Mouse (Mus musculus): ENCODE data around the gene Gda.

The Gda gene

DNA sequence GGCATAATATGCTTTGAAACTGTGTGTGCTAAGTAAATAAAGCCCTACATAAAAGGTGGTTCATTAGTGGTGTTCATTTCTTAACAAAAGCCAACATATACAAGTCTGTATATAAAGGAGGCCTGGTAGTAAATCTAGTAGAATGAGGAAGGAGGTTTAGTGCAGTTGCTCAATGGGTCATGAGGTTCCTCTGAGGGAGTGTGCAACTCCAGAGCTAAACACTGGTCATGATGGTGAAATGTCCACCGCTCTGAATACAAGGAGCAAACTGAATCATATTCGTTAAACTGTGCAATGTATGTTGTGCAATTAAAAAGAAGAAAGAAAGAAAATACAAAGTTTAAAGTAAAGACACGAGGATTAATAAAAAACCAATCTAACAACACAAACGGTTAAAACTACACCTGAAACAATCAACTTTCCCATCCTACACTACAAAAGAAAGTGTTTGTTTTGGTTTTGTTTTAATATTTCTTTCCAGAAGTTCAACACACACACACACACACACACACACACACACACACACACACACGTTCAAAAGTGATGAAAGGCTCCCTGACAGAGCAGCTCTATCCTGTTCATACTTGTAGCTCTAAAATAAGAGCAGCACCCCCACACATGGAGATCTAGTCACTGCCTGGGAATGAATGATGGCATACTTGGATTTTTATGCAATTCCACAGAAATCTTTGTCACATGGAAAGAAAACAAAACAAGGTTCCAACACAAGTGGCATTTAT, 11.9 kb downstream of the Gda start:
- DNase-seq (ENCODE audit: extremely low read depth, low read depth, low spot score): peak; percentile 68

DNA sequence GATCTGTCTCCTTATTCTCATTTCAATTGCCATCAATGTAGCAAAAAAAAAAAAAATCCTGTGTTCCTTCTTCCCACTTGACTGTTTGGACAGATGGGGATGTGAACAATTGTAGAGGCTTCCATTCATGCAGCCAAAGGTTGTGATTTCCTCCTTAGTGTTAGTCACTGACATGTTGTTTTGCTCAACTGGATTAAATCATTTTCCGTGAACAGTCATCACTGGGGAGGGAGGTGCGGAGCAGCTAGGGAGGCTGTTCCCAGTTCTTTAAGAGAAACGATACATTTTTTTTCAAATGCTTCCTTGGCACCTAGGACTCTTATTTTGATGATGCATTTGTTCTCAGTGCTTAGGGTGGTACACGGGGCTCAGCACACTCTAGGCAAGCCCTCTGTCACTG, 15.8 kb downstream of the Gda start:
- DNase-seq (ENCODE audit: extremely low read depth, low read depth, low spot score): no peak

DNA sequence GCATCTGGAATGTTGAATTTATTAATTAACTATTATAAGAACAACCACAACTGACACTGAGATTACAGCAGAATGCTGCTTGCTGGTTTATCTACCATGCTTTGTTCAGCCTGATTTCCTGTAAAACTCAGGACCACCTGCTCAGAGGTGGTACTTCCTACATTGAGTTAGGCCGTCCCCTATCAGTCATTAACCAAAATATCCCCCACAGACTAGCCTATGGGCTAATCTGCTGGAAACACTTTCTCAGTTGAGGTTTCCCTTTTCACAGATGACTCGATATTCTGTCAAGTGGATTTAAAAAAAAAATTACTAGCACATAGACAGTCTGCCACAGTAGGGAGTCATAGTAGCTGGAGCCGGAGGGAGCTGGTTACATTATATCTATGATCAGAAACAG, 31.5 kb downstream of the Gda start:
- no peak for DNase-seq (ENCODE audit: extremely low read depth, low read depth, low spot score)

DNA sequence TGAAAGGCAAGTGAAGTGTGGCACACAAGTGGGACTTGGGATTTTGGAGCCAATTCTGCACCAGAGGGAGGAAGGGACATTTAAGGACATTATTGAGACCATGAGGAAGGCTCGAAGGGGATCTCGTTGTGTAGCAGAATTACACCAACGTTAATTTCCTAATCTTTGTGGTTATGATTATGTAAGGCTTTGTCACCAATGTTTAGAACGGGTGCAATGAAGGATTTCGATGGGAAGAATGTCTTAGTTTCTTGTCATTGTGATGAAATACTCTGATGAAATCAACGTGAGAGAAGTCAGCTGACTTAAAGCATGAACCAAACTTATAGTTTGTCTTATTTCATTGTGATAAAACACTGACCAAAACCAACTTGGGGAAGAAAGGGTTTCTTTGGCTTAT, 32.4 kb downstream of the Gda start:
- DNase-seq (ENCODE audit: extremely low read depth, low read depth, low spot score): peak; percentile 47

DNA sequence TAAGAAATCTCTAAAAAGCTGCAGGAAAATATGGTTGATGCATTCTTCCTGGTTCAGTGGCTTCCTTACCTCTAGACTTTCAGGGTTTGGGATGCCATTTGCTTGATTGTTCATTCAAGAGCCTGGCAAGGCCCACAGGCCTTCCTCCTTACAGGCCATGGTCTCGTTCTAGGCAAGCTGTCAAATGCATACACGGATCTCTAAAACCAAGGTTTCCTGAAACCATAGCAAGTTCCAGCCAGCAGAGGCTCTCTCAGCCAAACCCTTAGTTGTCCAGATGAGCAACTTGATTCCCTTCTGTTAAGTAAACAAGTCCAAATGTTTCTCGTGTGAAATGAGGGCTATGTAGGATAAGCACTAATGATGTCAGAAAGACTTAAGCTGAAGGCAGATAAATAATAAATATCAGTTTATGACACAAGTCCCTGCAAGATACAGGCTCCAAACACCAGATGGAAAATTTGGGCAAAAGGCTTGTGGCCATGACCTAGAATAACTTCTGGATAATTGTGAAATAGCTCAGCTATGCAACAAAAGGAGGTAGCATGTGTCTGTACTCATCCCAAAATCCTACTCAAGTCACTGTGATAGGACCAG, 34.0 kb downstream of the Gda start:
- no peak for DNase-seq (ENCODE audit: extremely low read depth, low read depth, low spot score)

DNA sequence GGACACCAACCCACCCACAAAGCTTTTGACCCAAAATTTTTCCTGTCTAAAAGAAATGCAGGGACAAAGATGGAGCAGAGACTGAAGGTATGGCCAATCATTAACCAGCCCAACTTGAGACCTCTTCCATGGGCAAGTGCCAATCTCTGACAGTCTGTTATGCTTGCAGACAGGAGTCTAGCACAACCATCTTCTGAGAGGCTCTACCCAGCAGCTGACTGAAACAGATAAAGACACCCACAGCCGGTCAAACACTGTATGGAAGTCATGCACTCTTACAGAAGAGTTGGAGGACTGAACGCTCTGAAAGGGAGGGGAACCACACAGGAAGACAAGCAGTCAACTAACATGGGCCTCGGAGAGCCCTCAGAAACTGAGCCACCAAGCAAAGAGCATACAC, 36.7 kb downstream of the Gda start:
- no peak for DNase-seq (ENCODE audit: extremely low read depth, low read depth, low spot score)

DNA sequence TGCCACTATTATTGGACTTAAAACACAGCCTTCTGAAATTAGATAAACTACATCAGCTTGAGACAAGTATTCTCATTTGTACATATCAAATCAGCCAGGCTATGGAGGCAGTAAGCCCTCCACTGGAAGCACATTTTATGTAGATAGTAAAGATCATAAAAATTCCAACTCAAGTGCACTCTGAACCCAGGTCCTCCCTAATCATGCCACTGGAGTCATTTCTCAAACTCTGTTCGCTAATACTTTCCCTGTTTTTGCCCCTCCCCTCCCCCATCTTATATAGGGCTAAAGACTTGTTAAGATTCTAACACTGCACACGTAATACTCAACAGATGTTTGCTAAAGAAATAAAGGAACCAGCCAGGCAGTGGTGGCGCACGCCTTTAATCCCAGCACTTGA, 39.9 kb downstream of the Gda start:
- DNase-seq (ENCODE audit: extremely low read depth, low read depth, low spot score): no peak

DNA sequence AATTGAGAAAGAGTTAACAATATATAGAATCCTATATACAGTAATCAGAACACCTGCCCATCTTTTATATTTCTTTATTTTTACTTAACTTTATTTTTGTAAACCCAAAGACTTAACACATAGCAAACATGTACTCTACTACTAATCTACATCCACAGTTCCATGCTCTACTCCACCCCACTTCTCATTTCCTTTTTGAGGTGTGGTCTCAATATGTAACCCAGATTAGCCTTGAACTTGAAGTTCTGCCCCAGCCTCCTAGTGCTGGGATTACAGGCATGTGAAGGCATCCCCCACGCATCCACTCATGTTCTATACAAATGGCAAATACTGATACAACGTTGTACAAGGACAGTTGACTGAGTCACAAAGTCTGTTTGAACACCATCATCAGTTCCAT, 40.4 kb downstream of the Gda start:
- no peak for DNase-seq (ENCODE audit: extremely low read depth, low read depth, low spot score)

DNA sequence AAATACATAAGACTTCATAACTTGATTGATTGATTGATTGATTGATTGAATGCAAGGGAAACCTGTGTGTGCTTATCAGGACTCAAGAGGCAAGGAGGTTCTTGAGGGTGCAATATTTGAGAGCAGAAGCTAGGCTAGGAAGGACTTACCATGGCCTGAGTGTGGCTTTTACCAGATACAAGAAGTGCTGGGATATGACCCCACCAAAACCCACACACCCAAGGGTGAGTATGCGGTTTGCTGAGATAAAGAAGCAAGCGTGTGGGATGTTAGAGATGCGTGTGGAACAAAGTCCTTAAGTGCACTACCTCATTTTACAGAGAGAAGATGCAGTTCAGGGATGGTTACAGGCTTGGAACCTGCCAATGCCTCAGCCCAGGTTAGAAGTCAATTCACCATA, 41.0 kb downstream of the Gda start:
- no peak for DNase-seq (ENCODE audit: extremely low read depth, low read depth, low spot score)

DNA sequence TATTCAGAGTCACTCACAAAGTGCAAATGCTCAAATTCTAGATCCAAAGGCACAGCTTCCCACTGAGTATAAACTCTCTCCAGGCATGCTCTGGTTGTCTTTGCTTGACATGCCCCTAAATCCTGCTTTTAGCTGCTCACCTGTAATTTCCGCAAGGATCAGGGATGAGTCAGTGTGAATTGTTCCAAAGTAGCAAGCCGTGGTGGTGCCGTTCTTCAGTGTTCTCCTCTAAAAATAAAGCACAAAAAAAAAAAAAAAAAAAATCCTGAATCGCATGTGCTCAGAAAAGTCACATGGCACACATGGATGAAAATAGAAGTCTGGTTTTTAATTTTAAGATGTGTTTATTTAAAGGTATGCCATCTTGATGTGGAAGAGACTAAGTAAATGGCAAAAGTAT, 47.9 kb downstream of the Gda start:
- no peak for DNase-seq (ENCODE audit: extremely low read depth, low read depth, low spot score)

DNA sequence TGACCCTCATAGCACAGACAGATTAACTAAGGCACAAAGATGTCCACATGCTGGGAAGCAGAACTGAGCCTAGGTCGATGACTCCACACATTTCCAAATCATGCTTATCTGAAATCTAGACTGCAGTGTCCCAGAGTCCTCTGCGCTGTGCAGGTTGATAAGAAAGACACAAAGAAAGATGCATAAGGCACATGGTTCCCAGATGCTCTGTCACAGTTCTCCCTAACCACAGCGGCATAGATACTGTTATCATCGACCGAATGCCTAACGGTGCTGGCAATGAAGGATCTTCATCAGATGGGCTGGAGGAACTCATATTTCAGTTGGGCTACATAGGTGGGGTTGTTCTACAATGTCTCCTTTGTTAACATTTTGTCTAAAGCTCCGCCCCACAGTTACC, 49.5 kb downstream of the Gda start:
- no peak for DNase-seq (ENCODE audit: extremely low read depth, low read depth, low spot score)

DNA sequence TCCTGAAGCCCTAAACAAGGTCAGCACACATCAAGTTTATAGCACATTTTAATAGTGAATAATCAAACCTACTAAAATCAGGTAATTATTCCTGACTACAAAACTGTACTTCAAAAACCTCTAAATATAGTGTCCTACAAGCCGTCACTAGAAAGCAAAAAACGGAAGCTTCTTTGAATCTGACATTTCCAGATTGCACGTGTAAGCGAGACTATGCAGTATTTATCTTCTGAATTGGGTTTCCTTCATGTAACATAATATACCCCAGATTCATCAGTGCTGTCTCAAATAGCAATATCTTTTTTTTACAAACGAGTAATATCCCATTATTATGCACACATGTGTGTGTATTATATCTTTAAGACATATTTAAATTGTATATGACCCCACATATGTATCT, 54.8 kb downstream of the Gda start:
- DNase-seq (ENCODE audit: extremely low read depth, low read depth, low spot score): no peak

DNA sequence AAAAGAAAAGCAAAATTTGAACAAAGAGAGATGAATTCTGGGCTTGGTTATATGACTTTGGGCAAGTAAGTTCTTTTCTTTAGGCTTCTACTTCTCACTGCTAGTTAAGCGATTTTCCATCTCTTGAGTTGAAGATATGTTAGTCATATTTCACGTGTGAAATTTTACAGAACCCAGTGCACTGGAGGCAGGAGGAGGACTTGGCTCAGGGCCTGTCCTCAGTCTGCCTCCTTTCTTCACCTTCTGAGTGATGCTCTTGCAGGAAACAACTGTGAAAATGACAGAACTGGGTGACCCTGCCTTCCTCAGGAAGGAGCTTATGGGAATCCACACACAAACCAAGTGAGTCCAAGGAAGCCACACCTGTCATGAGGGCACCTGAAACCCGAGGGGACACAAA, 57.9 kb downstream of the Gda start:
- DNase-seq (ENCODE audit: extremely low read depth, low read depth, low spot score): no peak

DNA sequence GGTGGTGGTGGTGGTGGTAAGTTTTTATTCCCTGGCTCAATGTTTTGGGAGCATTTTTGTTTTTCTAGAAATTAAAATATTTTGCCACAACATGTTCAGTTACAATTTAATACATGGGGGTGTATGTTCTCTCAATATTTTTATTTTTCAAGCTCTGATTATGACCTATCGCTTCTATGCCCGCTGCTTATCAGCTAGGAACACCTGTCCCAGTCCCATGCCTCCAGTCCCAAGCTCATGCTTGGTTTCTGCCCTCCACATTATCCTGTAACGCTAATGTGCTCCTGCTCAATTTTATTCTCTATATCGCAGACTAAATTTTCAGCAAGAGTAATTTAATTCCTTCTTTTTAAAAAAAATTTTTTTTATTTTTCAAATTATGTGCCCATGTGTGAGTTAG, 64.1 kb downstream of the Gda start:
- no peak for DNase-seq (ENCODE audit: extremely low read depth, low read depth, low spot score)

DNA sequence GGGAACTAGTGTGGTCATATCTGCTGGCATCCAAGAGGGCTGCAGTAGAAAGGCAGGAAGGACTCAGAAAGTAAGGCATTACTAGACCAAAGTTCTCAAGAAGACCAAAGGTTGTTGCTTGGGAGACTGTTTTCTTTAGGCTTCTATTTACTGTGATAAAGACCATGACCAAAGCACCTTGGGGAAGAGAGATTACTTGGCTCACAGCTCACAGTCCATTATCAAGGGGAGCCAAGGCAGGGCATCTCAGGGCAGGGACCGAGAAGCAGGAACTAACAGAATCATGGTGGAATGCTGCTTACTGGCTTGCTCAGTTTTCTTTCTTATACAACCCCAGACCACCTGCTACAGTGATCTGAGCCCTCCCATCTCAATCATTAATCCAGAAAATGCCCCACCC, 65.9 kb downstream of the Gda start:
- no peak for DNase-seq (ENCODE audit: extremely low read depth, low read depth, low spot score)

DNA sequence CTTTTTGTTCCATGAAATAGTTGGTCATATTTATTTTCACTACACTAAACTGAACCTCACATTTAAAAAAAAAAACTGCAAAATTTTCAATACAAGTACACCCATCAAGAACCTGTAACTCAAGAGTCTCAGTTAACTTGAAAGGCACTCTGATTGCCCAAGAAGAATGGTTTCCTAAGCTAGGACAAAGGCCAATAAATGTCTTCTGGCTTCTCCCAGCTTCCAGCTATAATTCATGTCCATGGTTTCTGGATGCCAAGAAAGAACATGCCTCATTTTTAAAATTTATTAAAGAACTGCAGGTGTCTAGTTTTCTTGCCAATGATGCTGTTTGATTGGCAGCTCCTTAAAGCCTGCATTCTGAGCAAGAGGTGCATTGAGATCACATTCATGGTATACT, 75.3 kb downstream of the Gda start:
- peak; percentile 64 for DNase-seq (ENCODE audit: extremely low read depth, low read depth, low spot score)

DNA sequence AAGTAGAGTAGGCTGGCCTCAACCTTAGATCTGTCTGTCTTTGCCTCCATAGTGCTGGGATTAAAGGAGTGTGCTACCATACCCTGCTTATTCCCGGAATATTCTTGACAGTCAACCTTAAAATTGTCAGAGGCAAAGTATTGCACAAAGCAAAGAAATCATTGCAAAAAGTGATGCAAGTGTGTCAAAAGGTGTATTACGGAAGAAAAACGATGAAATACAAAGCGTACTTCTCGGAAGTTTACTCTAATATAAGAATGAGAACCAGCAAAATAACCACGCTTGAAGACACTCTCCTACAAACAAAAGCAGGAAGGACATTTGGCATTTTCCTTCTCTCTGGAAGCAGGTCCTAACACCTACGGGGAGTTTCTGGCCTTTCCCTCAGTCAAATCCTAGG, 76.9 kb downstream of the Gda start:
- no peak for DNase-seq (ENCODE audit: extremely low read depth, low read depth, low spot score)

DNA sequence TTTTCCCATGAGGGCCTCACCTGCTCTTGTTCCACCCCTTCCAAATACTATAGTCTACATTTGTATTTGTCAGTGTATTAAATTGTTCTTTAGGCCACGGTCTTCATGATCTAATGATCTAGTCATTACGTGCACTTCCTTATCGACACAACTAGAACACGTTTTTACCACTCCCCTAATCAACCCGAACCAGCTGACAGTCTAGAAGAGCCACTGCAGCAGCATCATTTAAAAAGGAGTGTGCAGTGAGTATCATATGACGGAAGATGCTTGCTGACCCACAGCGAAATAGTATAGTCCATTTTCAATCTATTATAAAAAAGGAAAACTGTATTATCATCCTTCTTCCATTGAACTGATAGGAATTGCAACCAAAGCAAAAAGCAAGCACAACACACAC, 82.3 kb downstream of the Gda start:
- DNase-seq (ENCODE audit: extremely low read depth, low read depth, low spot score): no peak

DNA sequence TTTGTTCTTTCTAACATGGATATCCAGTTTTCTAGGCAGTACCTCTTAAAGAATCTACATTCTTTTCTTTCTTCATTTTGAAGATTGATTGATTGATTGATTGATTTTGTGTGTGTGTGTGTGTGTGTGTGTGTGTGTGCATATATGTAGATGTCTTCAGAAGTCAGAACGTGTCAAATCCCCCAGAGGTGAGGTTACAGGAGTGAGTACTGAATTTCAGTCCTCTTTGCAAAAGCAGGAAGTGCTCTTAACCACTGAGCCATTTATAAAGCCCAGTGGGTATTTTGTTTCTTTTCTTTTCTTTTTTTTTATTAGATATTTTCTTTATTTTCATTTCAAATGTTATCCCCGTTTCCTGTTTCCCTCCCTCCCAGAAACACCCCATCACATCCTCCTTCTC, 86.4 kb downstream of the Gda start:
- no peak for DNase-seq (ENCODE audit: extremely low read depth, low read depth, low spot score)

DNA sequence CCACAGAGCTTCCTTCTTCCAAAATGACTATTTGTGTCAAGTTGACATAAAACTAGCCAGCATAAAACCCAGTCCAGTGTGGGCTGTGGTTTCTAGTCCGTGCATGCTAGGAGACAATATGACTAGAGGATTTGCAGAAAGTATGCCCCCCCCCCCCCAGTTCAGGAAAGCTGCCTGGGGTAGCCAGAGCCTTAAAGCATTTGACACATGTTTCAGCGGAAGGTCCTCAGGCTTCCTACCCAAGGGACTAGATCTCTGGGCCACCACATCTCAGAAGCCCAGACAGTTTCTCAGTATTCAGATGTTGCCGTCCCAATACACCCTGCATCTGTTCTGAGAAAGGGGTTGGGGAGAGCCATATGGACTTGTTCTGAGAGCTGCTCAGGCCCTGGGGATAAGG, 89.0 kb downstream of the Gda start:
- DNase-seq (ENCODE audit: extremely low read depth, low read depth, low spot score): no peak

DNA sequence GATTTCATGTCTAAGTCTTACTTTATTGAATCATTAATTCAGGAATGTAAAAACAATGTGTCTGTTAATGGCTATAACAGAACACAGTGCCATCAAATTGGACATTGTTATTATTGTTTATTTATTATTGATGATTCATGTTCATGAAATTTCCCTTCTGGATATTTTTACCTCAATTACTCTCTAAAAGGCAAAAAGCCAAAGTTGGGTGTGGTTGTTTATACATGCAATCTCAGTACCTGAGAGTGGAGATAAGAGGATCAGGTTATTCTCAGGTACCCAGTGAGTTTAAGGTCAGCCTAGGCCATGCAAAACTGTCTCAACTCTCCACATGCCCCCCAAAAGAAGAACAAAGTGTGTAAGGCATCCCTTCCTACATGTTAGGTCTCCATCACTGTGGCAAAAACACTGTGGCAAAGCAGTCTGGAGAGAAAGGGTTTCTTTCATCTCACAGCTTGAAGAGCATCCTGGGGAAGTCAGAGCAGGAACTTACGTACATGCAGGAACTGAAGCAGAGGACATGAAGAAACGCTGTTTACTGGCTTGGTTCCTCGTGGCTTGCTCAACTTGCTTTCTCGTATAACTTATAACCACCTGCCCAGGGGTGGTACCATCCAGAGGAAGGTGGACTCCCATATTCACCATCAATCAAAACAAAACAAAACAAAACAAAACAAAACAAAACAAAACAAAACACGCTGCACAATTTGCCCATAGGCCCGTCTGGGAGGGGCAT, 89.6 kb downstream of the Gda start:
- no peak for DNase-seq (ENCODE audit: extremely low read depth, low read depth, low spot score)

DNA sequence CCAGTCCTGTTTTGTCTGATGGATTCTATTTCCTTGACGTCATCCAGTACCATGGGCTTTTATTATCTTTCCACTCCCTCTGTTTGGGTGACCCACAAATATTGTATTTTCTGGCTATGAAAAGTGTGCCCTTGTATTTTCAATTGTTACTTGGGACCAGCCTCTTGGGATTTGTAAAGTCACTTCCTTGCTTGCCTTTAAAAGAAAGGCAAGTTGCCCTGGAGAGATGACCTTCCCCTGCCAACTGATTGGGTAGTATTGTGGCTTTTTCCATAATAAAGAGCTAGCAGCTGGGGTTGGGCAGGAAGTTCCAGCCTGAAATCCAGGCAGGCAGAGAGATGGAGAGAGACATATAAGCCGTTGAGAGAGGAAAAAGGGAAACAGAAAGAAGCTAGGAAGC, 91.5 kb downstream of the Gda start:
- no peak for DNase-seq (ENCODE audit: extremely low read depth, low read depth, low spot score)

DNA sequence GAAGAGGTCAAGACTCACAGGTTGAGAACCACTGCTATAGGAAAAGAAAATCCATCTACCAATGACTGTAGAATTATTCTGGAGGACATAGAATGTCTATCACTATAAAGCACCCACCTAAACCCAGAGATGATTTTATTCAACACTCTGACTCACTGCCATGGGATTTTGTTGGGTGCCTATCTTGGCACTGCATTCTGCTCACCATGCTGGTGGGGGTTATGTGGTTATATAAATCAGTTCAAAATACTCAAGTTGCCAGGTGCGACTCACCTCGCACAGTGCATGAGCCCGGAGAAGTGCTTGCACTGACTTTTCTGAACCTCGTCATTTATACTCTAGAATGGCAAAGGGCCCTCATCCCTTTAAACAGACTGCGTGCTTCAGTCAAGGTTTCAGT, 94.0 kb downstream of the Gda start:
- no peak for DNase-seq (ENCODE audit: extremely low read depth, low read depth, low spot score)

All from fat pad, adult 2 months (tissue).